Mouse (Mus musculus) A20 (cell line): ENCODE results near the gene Ltc4s.

Source experiments
- DNase-seq: peaks from one replicate; pipeline ENCODE4 v3.0.0-alpha.2; 2011; ENCODE audit warnings: low read depth, low spot score

Ltc4s gene

DNA sequence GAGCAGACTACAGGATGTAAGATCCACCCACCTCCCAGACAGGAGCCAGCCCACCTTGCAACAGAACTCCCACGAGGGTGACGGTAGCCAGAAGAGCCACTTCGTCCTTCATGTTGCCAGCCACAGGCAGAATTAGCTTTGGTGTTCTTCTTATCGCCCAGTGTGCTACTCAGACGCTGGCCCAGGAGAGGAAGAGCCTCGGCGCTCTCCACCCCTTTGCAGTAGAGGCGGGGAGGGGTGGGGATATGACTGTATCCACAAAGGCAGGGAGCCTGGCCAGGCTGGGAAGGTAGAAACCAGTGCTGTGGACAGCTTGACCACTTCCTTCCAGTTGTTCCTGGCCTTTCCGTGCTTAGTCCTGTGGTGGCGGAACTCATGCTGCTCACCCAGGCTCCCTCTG, at the start of gene Ltc4s:
Gene Ltc4s (minus strand): TSS at position 293 of the 400 bp plus-strand sequence.
- DNase-seq, result no peak

DNA sequence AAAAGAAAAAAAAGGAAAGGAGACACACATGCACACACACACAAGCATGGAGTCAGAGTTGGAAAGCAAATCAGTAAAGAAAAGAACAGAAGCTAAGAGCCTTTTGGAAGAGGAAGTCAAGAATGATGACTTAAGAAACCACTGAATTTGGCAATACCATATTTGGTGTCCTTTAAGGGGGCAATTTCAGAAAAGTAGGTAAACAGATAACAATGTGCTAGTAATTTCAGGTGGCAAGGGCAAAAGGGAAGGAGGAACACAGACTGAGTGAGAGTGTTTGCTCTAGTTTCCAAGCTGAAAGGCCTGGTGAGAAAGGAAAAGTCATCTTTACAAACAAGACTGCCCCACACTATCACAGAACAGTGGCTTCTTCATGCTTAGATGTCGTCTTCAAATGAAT, 48.0 kb upstream of the Ltc4s start:
- peak; percentile 42 for DNase-seq

DNA sequence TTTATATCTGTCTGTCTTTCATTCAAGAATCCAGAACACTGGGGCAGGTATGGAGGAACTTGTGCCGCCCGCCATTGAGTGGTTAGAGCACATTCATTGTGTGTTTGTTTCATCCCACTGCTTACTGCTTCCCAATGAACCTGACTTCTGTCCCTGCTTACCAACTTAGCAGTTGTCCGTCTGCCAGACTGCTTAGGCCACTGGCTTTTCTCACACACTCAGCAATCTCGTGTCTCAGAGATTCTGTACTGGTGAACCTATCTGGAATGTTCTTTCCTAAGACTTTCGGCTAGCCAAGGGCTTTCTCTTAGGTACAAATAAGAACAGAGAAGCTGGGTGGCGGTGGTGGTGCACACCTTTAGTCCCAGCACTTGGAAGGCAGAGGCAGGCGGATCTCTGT, 47.3 kb upstream of the Ltc4s start:
- DNase-seq, result no peak

DNA sequence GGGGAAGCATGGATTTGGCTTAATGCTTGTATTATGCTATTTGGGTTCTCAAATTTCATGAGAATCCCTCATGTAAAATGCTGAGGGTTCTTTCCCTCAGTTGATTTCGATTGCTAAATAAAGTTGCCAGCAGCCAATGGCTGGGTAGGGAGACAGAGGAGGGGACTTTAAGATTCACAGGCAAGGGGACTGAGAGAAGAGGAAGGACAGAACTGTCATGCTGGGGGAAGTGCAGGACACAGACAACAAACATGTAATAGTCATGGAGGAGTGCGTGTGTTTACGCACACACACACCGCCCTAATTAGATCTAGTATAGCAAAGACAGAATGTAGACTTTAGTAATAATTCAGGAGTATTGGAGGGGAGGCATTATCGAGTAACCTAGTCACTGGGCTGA, 46.8 kb upstream of the Ltc4s start:
- no peak for DNase-seq

DNA sequence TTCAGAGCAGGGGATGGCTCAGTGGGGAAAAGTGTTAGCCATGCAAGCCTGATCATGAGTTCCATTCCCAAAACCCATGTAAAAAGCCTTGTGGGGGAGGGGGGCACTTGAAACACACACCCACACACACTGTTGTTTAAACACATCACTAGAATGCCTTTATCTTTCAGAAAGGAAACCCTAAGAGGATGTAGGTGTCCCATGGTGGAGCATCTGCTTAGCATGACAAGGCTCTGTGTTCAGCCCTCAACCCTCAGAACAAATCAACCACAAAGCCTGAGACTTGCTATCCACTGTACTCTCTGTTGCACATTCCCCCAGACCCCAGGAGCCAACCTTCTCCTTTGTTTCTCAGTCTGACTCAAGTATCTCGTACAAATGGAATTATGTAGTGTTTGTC, 41.6 kb upstream of the Ltc4s start:
- DNase-seq, result no peak

DNA sequence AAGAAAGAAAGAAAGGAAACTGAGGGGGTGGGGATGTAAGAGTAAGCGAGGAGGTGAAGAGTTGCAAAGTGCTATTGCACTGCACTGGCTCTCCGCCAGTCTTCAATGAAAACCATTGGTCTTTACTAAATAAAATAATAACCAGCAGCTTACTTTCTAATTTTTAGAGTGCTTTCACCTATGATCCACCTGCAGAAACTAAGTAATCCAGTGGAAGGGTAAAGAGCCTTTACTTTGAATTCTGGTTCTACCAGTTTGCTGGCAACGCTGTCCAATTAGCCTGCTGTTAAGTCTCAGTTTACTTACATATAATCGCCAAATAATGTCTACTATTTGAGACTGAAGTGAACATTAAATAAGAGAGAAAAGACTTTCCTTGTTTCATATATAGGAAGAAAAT, 40.6 kb upstream of the Ltc4s start:
- DNase-seq, result no peak

DNA sequence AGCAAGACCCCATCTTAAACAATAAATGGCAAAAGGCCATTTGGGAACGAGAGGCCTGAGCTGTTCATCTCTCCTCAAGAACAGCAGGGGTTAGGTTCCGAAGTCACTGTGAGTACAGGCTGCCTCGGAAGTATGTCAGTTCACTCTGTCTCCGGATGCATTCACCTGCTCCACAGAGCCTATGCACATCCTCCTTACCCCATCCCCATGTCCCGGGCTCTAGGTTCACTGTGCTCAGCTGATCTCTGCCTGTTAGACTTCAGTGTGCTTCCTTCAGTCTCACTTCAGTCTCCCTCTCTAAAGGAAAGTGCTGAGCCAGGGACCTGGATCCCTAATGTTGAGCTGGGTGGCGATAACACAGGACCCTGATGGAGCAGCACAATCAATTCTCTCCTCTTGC, 39.3 kb upstream of the Ltc4s start:
- no peak for DNase-seq

DNA sequence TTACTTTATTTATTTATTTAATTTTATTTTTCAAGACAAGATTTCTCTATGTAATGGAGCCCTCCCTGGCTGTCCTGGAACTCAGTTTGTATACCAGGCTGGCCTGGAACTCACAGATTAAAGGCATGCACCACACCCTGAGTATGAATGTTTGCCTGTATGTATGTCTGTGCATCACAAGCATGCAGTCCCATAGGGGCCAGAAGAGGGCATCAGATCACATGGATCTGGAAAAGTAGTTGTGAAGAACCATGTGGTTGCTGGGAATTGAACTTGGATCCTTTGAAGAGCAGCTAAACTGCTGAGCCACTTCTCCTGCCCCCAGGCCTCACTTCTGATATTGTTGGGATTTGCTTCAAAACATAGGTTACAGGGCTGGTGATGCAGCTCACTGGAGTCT, 38.6 kb upstream of the Ltc4s start:
- DNase-seq, result no peak

DNA sequence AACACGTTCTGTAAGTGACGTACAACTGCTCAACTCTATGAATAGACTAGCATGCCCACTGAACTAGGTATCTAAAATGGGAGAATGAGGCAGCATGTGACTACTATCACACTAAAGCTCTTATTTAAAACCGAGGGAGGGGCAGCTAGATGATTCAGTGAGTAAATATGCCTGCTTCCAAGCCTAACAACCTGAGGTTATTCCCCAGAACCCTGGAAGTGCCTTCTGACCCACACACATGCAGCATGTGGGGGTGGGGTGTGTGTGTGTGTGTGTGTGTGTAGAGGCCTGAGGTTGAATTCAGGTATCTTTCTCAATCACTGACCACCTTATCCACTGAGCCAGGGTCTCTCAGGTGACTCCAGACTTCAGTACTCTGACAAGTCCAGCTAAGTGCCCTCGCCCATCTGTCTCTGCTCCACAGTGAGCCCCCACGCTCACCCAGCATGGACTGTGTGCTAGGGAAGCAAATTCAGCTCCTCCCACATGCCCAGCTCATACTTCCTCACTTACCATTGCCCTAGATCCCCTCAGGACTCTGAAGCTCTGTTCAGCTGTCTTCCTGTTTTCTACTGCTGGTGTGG, 37.2 kb upstream of the Ltc4s start:
- DNase-seq, result no peak

DNA sequence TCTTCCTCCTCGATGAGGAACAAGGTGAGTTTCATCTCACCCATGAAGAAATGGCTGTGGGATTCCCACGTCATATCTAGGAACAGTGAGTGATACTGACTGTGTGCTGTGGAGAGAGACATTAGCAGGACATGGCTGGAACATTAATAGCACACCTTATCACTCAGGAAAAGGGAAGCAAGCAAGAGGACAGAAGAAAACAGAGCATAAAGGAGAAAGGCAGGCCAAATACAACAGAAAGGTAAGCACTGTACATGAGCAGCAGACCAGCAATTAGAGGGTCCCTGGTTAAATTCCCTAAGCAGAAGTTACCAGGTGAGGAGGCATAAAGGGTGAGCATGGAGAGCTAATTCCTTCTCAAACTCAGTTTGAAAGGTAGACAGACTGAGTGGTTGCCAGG, 36.7 kb upstream of the Ltc4s start:
- no peak for DNase-seq

DNA sequence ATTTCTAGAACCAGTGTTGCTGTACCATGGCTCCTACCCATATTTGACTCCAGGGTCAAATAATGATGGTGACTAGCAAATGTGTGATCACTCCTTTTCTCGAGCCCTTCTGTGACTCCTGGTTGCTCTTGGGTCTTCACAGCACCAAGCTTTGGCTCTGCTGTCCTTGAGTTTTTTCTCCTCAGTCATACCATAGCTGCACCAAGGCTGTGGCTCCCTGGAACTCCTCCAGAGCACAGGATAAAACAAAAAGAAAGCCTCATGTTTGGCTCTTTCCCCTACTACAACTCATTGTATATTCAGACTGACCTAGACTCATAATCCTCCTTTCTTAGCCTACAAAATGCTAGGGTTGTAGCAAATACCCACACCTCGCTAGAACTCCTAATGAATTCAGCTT, 34.4 kb upstream of the Ltc4s start:
- DNase-seq, result no peak

DNA sequence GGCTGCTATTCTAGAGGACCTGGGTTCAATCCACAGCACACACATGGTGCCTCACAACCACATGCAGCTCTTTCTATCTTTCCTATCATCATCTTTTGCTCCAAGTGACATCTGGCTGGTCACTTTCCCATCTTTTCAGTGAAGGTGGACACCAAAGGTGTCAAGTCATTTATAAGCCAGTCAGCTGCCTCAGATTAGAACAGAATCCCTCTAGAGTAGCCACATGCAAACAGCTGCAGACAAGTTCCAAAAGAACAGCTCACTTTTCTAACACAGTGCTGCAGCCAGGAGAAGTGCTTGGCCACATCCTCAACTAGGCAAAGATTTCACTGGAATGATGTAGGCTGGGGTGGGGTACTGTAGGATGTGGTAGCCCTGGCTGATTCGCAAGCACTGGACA, 31.5 kb upstream of the Ltc4s start:
- DNase-seq, result no peak

DNA sequence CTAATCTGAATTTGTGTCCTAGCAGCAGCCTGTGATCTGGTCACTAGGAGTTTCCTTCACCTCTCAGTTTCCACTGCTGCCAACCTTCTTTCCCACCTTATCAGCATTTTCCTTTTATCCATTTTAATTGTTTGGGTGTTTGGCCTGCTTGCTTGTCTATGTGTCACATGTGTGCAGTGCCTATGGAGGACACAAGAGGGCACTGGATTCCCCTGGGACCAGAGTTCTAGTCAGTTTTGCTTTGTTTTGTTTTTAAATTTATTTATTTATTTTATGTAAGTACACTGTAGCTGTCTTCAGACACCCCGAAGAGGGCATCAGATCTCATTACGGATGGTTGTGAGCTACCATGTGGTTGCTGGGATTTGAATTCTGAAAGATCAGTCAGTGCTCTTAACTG, 30.7 kb upstream of the Ltc4s start:
- DNase-seq, result peak; percentile 63

DNA sequence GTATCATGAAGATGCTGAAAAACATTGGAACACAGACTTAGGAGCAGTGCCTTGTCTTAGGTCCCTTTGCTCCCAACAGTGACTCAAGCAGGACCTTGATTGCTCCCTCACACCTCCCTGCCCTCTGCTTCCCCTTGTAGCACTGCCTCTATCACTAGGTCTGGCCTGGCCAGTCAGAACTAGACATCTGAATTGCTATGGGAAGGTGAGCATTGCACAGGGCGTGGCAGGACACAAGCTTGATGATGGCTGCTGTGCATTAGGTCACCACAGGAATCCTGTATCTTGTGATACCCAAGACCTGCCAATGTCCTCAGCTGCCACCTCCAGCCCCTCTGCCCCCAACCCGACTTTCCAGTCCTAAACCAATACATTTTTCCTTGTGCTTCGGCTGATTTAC, 28.6 kb upstream of the Ltc4s start:
- no peak for DNase-seq

DNA sequence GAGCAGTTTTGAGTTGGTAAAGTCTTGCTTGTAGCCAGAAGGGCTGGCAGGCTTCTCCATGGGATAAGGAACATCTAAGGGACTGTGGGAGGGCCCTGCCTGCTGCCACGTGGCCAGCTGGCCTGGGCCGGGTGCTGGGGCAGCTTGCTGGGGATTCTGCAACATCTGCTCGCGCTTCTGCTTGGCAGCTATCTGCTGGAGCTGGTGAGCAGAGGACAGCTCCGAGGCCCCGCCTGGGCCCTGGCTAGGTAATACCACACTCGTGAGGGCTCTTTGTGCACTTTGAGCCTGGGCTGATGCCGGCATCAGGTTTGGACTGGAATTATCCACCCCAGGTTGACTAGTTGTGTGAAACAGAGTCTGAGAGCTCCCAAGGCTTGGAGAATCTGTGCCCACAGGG, 27.5 kb upstream of the Ltc4s start:
- DNase-seq, result no peak

DNA sequence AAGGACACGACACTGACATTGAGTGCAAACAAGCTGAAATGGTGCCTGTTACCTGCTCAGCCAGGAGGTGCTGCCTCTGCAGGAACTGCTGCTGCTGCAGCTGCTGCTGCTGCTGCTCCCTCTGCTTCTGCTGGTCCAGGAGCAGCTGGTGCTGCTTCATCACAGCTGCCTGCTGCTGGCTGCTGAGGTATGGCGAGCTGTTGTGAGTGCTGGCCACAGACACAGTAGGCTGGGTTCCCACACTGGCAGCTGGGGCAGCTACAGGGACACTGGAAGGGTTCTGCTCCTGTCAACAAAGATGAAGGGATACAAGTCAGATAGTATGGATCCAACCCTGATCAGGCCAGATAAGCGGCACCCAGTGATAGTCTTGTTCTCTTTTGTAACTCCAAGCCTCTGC, 24.8 kb upstream of the Ltc4s start:
- DNase-seq, result no peak

DNA sequence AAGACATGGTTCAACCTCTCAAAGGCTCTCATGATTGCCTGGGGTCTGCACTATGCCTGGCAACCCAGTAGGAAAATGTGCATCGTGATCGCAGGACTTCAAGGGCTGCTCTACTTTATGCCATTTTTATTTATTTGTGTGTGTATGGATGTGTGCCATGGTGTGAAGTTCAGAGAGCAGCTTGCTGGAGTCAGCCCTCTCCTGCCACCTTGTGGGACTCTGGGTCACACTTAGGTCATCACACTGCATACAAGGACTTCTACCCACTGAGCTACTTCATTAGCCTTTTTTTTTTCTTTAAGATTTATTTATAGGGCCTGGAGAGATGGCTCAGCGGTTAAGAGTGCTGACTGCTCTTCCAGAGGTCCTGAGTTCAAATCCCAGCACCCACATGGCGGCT, 23.6 kb upstream of the Ltc4s start:
- peak; percentile 34 for DNase-seq

DNA sequence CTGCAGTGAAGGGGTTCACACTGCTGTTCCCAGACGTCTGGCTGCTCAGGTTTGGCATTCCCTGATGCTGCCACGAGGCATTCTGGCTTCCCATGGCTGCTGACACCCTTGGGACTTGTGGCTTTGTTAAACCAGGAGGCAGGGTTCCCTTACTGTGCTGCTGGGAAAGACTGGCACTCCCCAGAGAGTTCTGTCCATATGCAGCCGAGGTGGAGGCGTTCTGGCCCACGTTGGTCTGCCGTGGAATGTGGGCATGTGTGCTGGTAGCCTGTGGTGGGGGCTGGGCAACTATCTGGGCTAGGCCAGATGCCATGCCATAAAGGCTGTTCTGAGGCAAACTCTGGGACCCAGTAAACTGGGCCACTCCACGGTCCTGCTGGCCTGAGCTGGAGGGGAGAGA, 19.9 kb upstream of the Ltc4s start:
- DNase-seq, result no peak

DNA sequence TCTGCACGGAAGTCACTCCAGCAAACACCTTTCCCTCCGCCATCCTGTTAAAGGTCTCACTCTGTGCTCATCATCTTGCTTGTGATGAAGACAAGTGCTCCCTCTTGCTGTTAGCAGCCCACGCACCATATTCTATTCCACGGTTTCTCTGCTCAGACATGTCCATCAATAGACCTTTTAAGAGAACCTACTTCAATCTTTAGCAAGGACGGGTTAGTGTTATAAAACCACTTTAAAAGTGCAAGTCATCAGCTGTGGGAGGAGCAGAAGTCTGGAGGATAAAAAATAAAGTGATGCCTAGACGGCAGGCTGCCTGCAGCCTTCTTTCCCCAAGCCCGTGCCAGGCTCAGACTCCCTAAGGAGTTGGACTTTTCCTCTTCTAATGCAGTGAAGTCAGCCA, 18.2 kb upstream of the Ltc4s start:
- DNase-seq, result no peak

DNA sequence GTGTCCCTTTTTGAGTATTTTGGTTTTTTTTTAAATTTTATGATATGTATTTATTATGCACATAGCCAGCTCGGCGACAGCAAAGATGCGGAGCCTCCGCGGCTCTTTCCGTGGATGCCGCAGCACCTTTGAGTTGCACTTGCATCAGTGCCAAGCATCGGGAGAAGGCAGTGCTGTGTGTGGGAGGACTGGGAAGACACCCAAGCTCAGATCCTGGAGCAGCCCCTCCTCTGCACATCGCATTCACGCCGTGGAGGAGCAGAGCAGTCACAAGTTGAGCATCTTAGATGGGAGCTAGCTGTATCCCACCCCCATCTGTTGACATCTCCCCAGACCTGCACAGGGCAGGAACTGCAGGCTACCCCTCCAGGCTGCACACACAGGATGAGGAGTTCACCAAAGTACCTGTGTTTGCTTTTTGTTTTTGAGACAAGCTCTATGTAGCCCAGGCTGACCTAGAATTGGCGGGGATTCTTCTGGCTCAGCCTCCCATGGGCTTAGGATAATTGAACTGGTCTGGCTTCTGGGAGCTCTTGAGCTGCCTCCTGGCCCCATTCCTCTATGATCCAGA, 15.7 kb upstream of the Ltc4s start:
- no peak for DNase-seq

DNA sequence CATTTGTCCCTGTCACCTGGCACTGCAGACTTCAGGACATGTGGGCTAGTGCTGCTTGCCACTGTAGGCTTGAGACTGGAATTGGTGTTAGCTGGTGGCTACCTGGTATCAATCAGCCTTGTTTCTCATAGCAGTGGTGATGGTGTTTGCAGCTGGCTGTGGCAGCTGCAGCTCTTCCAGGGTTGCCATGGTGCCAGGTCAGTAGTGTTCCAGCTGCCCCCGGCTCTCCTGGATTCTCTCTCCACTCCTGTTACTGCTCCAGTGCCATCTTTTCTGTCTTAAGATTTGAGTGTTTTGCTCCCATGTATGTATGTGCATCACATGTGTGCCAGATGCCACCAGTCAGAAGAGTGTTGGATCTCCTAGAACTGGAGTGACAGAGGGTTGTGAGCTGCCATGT, 15.0 kb upstream of the Ltc4s start:
- DNase-seq, result no peak

DNA sequence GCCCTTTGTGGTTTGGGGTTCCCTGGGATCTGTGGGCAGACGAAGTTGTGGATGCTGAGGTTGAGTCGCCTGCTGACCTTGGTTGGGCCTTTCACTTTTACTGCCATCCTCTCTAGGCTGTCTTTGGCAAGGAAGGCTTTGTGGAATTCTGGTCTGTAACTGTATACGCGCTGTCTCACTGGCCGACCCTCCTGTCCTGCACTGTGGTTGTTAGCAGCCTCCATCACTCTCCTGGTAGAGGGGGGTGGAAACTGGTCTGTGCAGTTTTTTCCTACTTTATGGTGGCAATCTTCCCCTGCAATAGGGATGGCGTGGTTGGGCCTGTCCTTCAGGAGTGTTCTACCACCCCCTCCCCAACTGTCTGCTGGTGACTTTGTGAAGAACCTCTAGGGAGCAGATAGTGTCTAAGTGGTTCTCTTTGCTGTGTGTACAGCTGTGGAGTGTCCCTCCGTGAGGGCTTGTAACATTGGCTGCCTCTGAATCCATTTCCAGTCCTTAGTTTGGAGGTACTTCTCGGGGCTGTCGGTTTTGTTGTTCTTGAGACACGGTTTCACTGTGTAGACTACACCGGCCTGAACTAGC, 14.4 kb upstream of the Ltc4s start:
- DNase-seq, result no peak

DNA sequence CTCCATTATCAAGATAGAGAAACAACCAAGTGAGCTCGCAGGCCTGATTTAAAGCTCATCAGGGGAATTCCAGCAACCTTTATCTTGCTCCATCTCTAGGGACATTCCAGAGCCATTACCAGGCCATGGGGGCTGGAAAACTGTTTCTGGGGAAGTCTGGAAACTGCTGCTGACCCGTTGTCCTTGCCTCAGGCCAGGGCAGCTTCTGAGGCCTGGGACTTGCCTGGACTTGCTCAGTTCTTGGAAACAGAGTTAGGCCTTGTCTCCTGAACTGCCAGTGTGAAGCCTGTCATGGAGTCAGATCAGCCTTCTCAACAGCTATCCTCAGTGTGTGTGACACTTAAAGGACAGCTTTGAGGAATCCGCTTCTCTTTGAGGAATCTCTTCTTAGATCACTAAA, 13.8 kb upstream of the Ltc4s start:
- DNase-seq, result no peak
